In genomic region chr9:90316300-90316699, GRCm38 (mm10) we compare ENCODE assay signal across 10 mouse cellular contexts. TPM values are rescaled to one million over a fixed set of nuclear protein-coding genes. Genes with fewer than 3 reads are reported as not detected.
A peak's percentile ranks its signal among the peaks of the same experiment; 100 is the strongest.
DNase-seq lines count a peak whose midpoint lies in the region; ATAC-seq lines count a peak whose summit lies in the region.
"Had no signal": no experiment of that assay in that cellular context is flagged by ENCODE, and none has a peak within 500 bp of the region (broad histone marks: within the 10 kb centered on the region; RNA-seq: fewer than 3 reads in every experiment).

No protein-coding gene starts in this region.

- H3K4me3 ChIP-seq in forebrain, embryonic 15.5 days = no peak overlapping the region
- H3K4me3 ChIP-seq: embryonic facial prominence, embryonic 15.5 days; heart, embryonic 13.5 days had no signal

- H3K27ac ChIP-seq in forebrain, embryonic 15.5 days (replicated peaks) = no peak overlapping the region
- H3K27ac ChIP-seq: embryonic facial prominence, embryonic 15.5 days; heart, embryonic 13.5 days had no signal

- H3K9me3 ChIP-seq in forebrain, embryonic 15.5 days = no peaks in the 10 kb centered on the region
- H3K9me3 ChIP-seq: embryonic facial prominence, embryonic 15.5 days; heart, embryonic 13.5 days had no signal

- H3K4me2 ChIP-seq in forebrain, embryonic 15.5 days (replicated peaks) = no peak overlapping the region
- H3K4me2 ChIP-seq: embryonic facial prominence, embryonic 15.5 days; heart, embryonic 13.5 days had no signal

- WGBS in forebrain, embryonic 15.5 days = 67% methylated on average over 5 of the region's 5 CpGs

- no peaks in the 10 kb centered on the region for H3K27me3 ChIP-seq in forebrain, embryonic 15.5 days
- H3K27me3 ChIP-seq: embryonic facial prominence, embryonic 15.5 days; heart, embryonic 13.5 days had no signal

- no peak overlapping the region for H3K9ac ChIP-seq in forebrain, embryonic 15.5 days (replicated peaks)
- H3K9ac ChIP-seq: embryonic facial prominence, embryonic 15.5 days; heart, embryonic 13.5 days had no signal

- DNase-seq in left cerebral cortex, postnatal 14 days (ENCODE audit: low spot score in 2 of 2) = peak; percentile 2 to 12
- DNase-seq in left cerebral cortex, postnatal 36 days (ENCODE audit: low spot score in 2 of 2) = no peak
- DNase-seq in cerebellum, adult 18-20 months = peak; percentile 29 to 31
- DNase-seq in naive thymus-derived CD4-positive, alpha-beta T cell, adult 2 months (ENCODE audit: low read depth) = peak; percentile 22
- no peak for DNase-seq in heart, postnatal 14 days
- DNase-seq in gastrocnemius, postnatal 10 days = no peak
- DNase-seq in layer of hippocampus, postnatal 25 days (ENCODE audit: extremely low spot score in 1 of 2, low spot score in 1 of 2) = no peak

- ATAC-seq in forebrain, embryonic 15.5 days (replicated peaks) = 0 out of 2 replicates have a peak, but pooled peaks have one; percentile 58

- H3K36me3 ChIP-seq in forebrain, embryonic 15.5 days = no peaks in the 10 kb centered on the region
- H3K36me3 ChIP-seq: embryonic facial prominence, embryonic 15.5 days; heart, embryonic 13.5 days had no signal

- intact Hi-C loops in left cerebral cortex, postnatal 14 days (cut with DNase I) = no loop called here
- intact Hi-C loops in left cerebral cortex, postnatal 36 days (cut with DNase I) = loop anchor here (10.0 kb wide), 1 partner anchor 129 kb away; no protein-coding TSS in a partner anchor
- intact Hi-C loops in heart, postnatal 14 days (cut with DNase I) = loop anchor here (5.0 kb wide), 1 partner anchor 114 kb away; no protein-coding TSS in a partner anchor

- no peaks in the 10 kb centered on the region for H3K4me1 ChIP-seq in forebrain, embryonic 15.5 days
- H3K4me1 ChIP-seq: embryonic facial prominence, embryonic 15.5 days; heart, embryonic 13.5 days had no signal

RNA-seq across cellular contexts. Expression of gene Tbc1d2b, which starts 45.7 kb away (rescaled TPM):
- 10 to 100 TPM in 1 of 2 experiments, 1 to 10 TPM in 1; 9.2 to 15.6 TPM for total RNA-seq in left cerebral cortex, postnatal 14 days (2021)
- total RNA-seq in left cerebral cortex, postnatal 36 days (2021) = 10 to 100 TPM in 1 of 2 experiments, 1 to 10 TPM in 1; 9.9 to 13.5 TPM
- polyA plus RNA-seq in forebrain, embryonic 15.5 days (2015; fragmentation: Nextera tagmentation; extraction: Ambion mirVana) = 6.0 and 6.1 TPM in 2 replicates
- total RNA-seq in heart, postnatal 14 days (2021) = 10 to 100 TPM; 14.6 to 16.7 TPM
- 10 to 100 TPM; 22.2 to 23.3 TPM for total RNA-seq in gastrocnemius, postnatal 10 days (2021)
- 10 to 100 TPM in 1 of 2 experiments, 1 to 10 TPM in 1; 8.7 to 10.0 TPM for total RNA-seq in layer of hippocampus, postnatal 25 days (2021)

Comparison
In these comparisons a context has a peak if more than half of its experiments do, and no peak if none do; other contexts are left out.
1. DNase-seq: peak in left cerebral cortex, postnatal 14 days (2 of 2), cerebellum, adult 18-20 months (2 of 2) and naive thymus-derived CD4-positive, alpha-beta T cell, adult 2 months (single experiment); none in left cerebral cortex, postnatal 36 days (0 of 2), heart, postnatal 14 days (0 of 2), gastrocnemius, postnatal 10 days (single experiment) and layer of hippocampus, postnatal 25 days (0 of 2).